Mouse (Mus musculus) MEL (cell line): ENCODE results near the gene Foxn1. TPM values are rescaled to one million over a fixed set of nuclear protein-coding genes. Genes with fewer than 3 reads are reported as not detected.

Experiments used
- DNase-seq: peaks from one replicate; pipeline ENCODE4 v3.0.0; 2011; ENCODE audit warnings: low read depth, low spot score
- H3K27ac ChIP-seq: 2 replicates; pipeline ENCODE4 v1.5.1; 2012; ENCODE audit warnings: low read depth, mild to moderate bottlenecking, control low read depth, low read length, moderate library complexity; ENCODE audit not compliant: control insufficient read depth
- H3K27me3 ChIP-seq, 2 experiments: fragments of 150-350 bp in 1 of 2; sonication (generic) in 1 of 2; 2 replicates each; pipeline ENCODE4 v1.6.1; 2012; ENCODE audit warnings: low read length in 2 of 2, mild to moderate bottlenecking in 2 of 2, improper control_type of control experiment in 1 of 2, moderate library complexity in 1 of 2; ENCODE audit not compliant: insufficient read depth in 2 of 2, control insufficient read depth in 1 of 2
- H3K36me3 ChIP-seq, 2 experiments: 2 replicates each; pipeline ENCODE4 v1.6.1; 2012 to 2014; ENCODE audit warnings: low read length in 2 of 2, improper control_type of control experiment in 1 of 2, inconsistent platforms in 1 of 2, mild to moderate bottlenecking in 1 of 2; ENCODE audit not compliant: insufficient read depth in 2 of 2, control insufficient read depth in 1 of 2
- H3K4me1 ChIP-seq, 2 experiments: fragments of 150-350 bp in 1 of 2; sonication (generic) in 1 of 2; 2 replicates each; pipeline ENCODE4 v1.6.1; 2012; ENCODE audit warnings: low read length in 2 of 2, improper control_type of control experiment in 1 of 2, mild to moderate bottlenecking in 1 of 2; ENCODE audit not compliant: insufficient read depth in 2 of 2, control insufficient read depth in 1 of 2
- H3K4me3 ChIP-seq, 2 experiments: fragments of 150-350 bp in 1 of 2; sonication (generic) in 1 of 2; 2 replicates each; pipeline ENCODE4 v1.5.1; 2012; ENCODE audit warnings: low read depth in 2 of 2, low read length in 2 of 2, mild to moderate bottlenecking in 2 of 2, moderate library complexity in 2 of 2, control low read depth in 1 of 2, improper control_type of control experiment in 1 of 2; ENCODE audit not compliant: control insufficient read depth in 1 of 2, insufficient read depth in 1 of 2
- H3K79me2 ChIP-seq: 2 replicates; pipeline ENCODE4 v1.6.1; 2012; ENCODE audit warnings: mild to moderate bottlenecking, low read length, moderate library complexity; ENCODE audit not compliant: control insufficient read depth, poor library complexity, insufficient read depth
- H3K9ac ChIP-seq: 2 replicates; pipeline ENCODE4 v1.6.1; 2012; ENCODE audit warnings: low read depth, mild to moderate bottlenecking, control low read depth, low read length, moderate library complexity; ENCODE audit not compliant: control insufficient read depth, poor library complexity, severe bottlenecking
- H3K9me3 ChIP-seq: fragments of 150-350 bp; sonication (generic); replicated peaks from 2 replicates; pipeline ENCODE4 v1.6.1; 2012; ENCODE audit warnings: mild to moderate bottlenecking, low read length, improper control_type of control experiment, moderate library complexity; ENCODE audit not compliant: insufficient read depth
- CHD2 ChIP-seq: IDR thresholded peaks from 2 replicates; pipeline ENCODE4 v1.6.1; 2011; ENCODE audit warnings: low read length, improper control_type of control experiment
- EP300 ChIP-seq, 2 experiments: IDR thresholded peaks; 2 replicates each; pipeline ENCODE4 v1.6.1; 2011; ENCODE audit warnings: improper control_type of control experiment in 2 of 2, low read length in 2 of 2, low read depth in 1 of 2, mild to moderate bottlenecking in 1 of 2
- ETS1 ChIP-seq: IDR thresholded peaks from 2 replicates; pipeline ENCODE4 v1.6.1; 2012; ENCODE audit warnings: low read depth, mild to moderate bottlenecking, inconsistent platforms, low read length, improper control_type of control experiment, moderate library complexity
- GABPA ChIP-seq: IDR thresholded peaks from 2 replicates; pipeline ENCODE4 v1.6.1; 2012; ENCODE audit warnings: low read depth, mild to moderate bottlenecking, inconsistent platforms, low read length, improper control_type of control experiment, moderate library complexity
- HCFC1 ChIP-seq: IDR thresholded peaks from 2 replicates; pipeline ENCODE4 v1.6.1; 2012; ENCODE audit warnings: low read depth, mild to moderate bottlenecking, inconsistent platforms, low read length, improper control_type of control experiment, moderate library complexity
- JUND ChIP-seq: IDR thresholded peaks from 2 replicates; pipeline ENCODE4 v1.6.1; 2011; ENCODE audit warnings: low read depth, mild to moderate bottlenecking, improper control_type of control experiment, low read length
- KAT2A ChIP-seq: conservative IDR thresholded peaks from 2 replicates; pipeline ENCODE4 v1.6.1; 2012; ENCODE audit warnings: low read depth, low read length, improper control_type of control experiment, inconsistent platforms
- MAFK ChIP-seq: IDR thresholded peaks from 2 replicates; pipeline ENCODE4 v1.6.1; 2011; ENCODE audit warnings: low read depth, mild to moderate bottlenecking, low read length, improper control_type of control experiment, borderline replicate concordance
- MEF2A ChIP-seq: IDR thresholded peaks from 2 replicates; pipeline ENCODE4 v1.6.1; 2014; ENCODE audit warnings: low read depth, mild to moderate bottlenecking, inconsistent platforms, low read length, improper control_type of control experiment; ENCODE audit not compliant: poor library complexity, insufficient replicate concordance, severe bottlenecking; ENCODE audit errors: extremely low read depth
- MYB ChIP-seq: IDR thresholded peaks from 2 replicates; pipeline ENCODE4 v1.6.1; 2011; ENCODE audit warnings: mild to moderate bottlenecking, low read depth, low read length, improper control_type of control experiment
- NRF1 ChIP-seq: IDR thresholded peaks from 2 replicates; pipeline ENCODE4 v1.6.1; 2014; ENCODE audit warnings: low read depth, mild to moderate bottlenecking, inconsistent platforms, low read length, improper control_type of control experiment, moderate library complexity; ENCODE audit not compliant: poor library complexity, insufficient read depth, severe bottlenecking
- POLR2A ChIP-seq, 2 experiments: IDR thresholded peaks; 2 replicates each; pipeline ENCODE4 v1.6.1; 2011 to 2012; ENCODE audit warnings: low read length in 2 of 2, mild to moderate bottlenecking in 2 of 2, control low read depth in 1 of 2, improper control_type of control experiment in 1 of 2, low read depth in 1 of 2, moderate library complexity in 1 of 2; ENCODE audit not compliant: control insufficient read depth in 1 of 2, insufficient read depth in 1 of 2, poor library complexity in 1 of 2
- SMC3 ChIP-seq: IDR thresholded peaks from 2 replicates; pipeline ENCODE4 v1.6.1; 2011; ENCODE audit warnings: low read depth, low read length, improper control_type of control experiment
- TAL1 ChIP-seq: IDR thresholded peaks from 2 replicates; pipeline ENCODE4 v1.6.1; 2012; ENCODE audit warnings: mild to moderate bottlenecking, inconsistent platforms, low read length, moderate library complexity, mixed read lengths
- TBP ChIP-seq: IDR thresholded peaks from 2 replicates; pipeline ENCODE4 v1.8.0; 2011; ENCODE audit warnings: low read depth, low read length, improper control_type of control experiment
- USF1 ChIP-seq: IDR thresholded peaks from 2 replicates; pipeline ENCODE4 v1.6.1; 2014; ENCODE audit warnings: low read depth, mild to moderate bottlenecking, inconsistent platforms, low read length, improper control_type of control experiment, moderate library complexity
- USF2 ChIP-seq, 2 experiments: IDR thresholded peaks; 2 replicates each; pipeline ENCODE4 v1.6.1; 2011 to 2012; ENCODE audit warnings: improper control_type of control experiment in 2 of 2, low read length in 2 of 2, borderline replicate concordance in 1 of 2, inconsistent platforms in 1 of 2, low read depth in 1 of 2, mild to moderate bottlenecking in 1 of 2; ENCODE audit not compliant: insufficient read depth in 1 of 2
- ZMIZ1 ChIP-seq: IDR thresholded peaks from 2 replicates; pipeline ENCODE4 v1.6.1; 2012; ENCODE audit warnings: low read depth, mild to moderate bottlenecking, inconsistent platforms, low read length, improper control_type of control experiment, moderate library complexity
- polyA plus RNA-seq, 2 experiments: library from polyadenylated mRNA; stranded (reverse) in 1 of 2; unstranded in 1 of 2; fragments of >175 nt in 1 of 2; fragments of >200 nt in 1 of 2; gene quantifications; 2 replicates each; pipeline versions ENCODE4 v1.2.1 to v1.2.4; 2012; ENCODE audit warnings: low replicate concordance in 2 of 2, low read depth in 1 of 2; ENCODE audit not compliant: insufficient read length in 2 of 2, insufficient read depth in 1 of 2, missing spikeins in 1 of 2
- total RNA-seq: library from RNA; depleted of rRNA; stranded (reverse); fragments of 300-350 nt; gene quantifications from 2 replicates; pipeline ENCODE4 v1.2.3, GENCODE M21; 2012

The Foxn1 gene
- total and polyA plus RNA-seq, 3 experiments = not detected

DNA sequence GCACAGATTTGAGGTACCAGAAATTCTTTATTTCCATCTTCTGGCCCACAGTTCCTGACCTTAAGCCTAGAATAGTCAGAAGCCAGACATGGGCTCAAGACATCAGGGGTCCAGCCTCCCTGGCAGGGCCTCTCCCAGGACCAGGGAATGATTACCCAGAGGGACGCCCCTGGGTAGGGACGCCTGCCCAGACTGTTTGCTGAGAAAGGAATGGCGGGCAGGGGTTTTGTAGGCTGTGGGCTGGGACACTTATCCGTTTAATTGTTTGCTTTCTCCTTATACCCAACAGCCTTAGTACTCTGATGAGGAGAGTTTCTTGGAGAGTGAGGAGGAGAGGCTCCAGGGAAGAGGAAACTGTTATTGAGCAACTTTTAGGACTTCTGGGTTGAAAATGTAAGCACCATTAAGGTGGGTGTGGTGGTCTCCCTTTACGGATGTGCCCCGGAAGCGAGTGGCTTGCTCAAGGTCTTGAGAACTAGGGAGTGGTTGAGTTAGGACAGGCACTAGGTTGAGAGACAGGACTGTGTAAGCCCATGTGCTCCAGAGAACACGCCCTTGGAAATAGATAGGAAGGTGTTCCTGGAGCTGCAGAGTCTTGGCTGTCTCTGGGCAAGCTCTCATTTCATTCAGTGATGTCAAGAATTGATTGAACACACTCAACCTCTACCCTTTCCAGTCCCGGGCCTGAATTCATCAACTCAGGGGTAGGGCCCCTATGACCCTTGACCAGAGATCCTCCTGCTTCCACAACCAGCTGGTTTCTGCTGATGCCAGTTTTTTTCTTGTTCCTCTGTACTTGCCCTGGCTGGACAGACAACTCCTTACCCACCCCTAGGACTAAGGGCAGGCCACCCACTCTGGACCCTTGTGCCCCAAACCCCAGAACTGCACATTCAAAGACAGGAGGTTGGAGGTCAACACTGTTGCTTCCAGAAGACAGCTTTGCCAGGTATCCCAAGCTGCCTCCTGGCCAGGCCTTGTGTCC lies 22.2 kb upstream of the Foxn1 start:
- Histone ChIP-seq H3K4me1 (no peaks in the 10 kb centered on the region), H3K9ac (no peak overlapping the region), H3K4me3 (no peak overlapping the region), H3K27me3 (peaks cover 6 to 15% of the 10 kb centered on the region in 2 experiments), H3K79me2 (no peaks in the 10 kb centered on the region), H3K9me3 (no peaks in the 10 kb centered on the region), H3K36me3 (no peaks in the 10 kb centered on the region), H3K27ac (no peak overlapping the region)
- no peak for DNase-seq
- TF ChIP-seq MEF2A (no peak), KAT2A (no peak), HCFC1 (no peak)

DNA sequence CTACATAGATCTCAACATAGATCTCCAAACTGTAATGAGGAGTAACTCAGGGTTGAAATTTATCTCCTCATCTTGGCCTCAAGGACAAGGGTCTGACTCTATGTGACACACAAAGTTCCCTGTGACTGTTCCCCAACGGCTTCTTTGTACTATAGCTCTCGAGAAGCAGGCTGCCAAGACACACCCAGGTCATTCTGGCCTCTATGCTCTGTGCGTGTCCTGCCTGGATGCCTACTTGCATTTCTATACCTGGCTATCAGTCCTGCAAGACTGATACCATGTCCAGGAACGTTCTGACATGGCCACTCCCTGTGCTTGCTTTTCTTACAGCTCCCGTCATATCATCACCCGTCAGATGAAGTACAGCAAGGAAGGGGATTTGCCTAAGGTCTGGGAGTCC lies 15.7 kb upstream of the Foxn1 start:
- Histone ChIP-seq H3K79me2 (no peaks in the 10 kb centered on the region), H3K4me3 (no peak overlapping the region), H3K27me3 (peaks cover 4 to 21% of the 10 kb centered on the region in 2 experiments; a peak in 3 of 4 replicates), H3K27ac (no peak overlapping the region), H3K9ac (no peak overlapping the region), H3K4me1 (no peaks in the 10 kb centered on the region), H3K9me3 (no peaks in the 10 kb centered on the region), H3K36me3 (no peaks in the 10 kb centered on the region)
- no peak for TF ChIP-seq CHD2
- DNase-seq = no peak

- Histone ChIP-seq H3K36me3 (no peaks in the 10 kb centered on the region), H3K79me2 (no peaks in the 10 kb centered on the region), H3K27me3 (peaks cover 2 to 21% of the 10 kb centered on the region in 2 experiments; a peak in 3 of 4 replicates), H3K4me1 (no peaks in the 10 kb centered on the region), H3K9ac (no peak overlapping the region), H3K4me3 (no peak overlapping the region), H3K9me3 (no peaks in the 10 kb centered on the region), H3K27ac (no peak overlapping the region)
- no peak for TF ChIP-seq POLR2A (IDR thresholded peaks at IDR 0.05; ENCODE audit: control insufficient read depth in 1 of 2, insufficient read depth in 1 of 2, low read depth in 1 of 2, low read length in 2 of 2, poor library complexity in 1 of 2)
- no peak for TF ChIP-seq MEF2A
- TF ChIP-seq EP300 (IDR thresholded peaks at IDR 0.05; ENCODE audit: low read depth in 1 of 2, low read length in 2 of 2) = no peak
- TF ChIP-seq CHD2 = no peak
- TF ChIP-seq NRF1 = no peak
- TF ChIP-seq TBP = no peak
- no peak for TF ChIP-seq USF2 (IDR thresholded peaks at IDR 0.05; ENCODE audit: borderline replicate concordance in 1 of 2, insufficient read depth in 1 of 2, low read depth in 1 of 2, low read length in 2 of 2)
- no peak for TF ChIP-seq ZMIZ1
- no peak for TF ChIP-seq JUND
- no peak for TF ChIP-seq ETS1
- TF ChIP-seq USF1 = no peak
- TF ChIP-seq MAFK = no peak
- TF ChIP-seq GABPA = no peak
- TF ChIP-seq MYB = no peak
- TF ChIP-seq TAL1 = no peak
- no peak for TF ChIP-seq SMC3
- no peak for DNase-seq
Measured at GRCm38 (mm10) chr11:78401469-78401868, 15.1 kb upstream of the Foxn1 start.
